Mouse (Mus musculus): ENCODE results near the gene 1700008O03Rik.
A peak's percentile ranks its signal among the peaks of the same experiment; 100 is the strongest.

1700008O03Rik gene

GRCm38 (mm10) chr7:44344622-44345021 is 41.0 kb downstream of the 1700008O03Rik start:
- no peak for DNase-seq (ENCODE audit: low spot score)

GRCm38 (mm10) chr7:44343459-44344015 is 42.1 kb downstream of the 1700008O03Rik start:
- no peak for DNase-seq (ENCODE audit: low spot score)

GRCm38 (mm10) chr7:44341714-44342113 is 43.9 kb downstream of the 1700008O03Rik start:
- no peak for DNase-seq (ENCODE audit: low spot score)

- DNase-seq (ENCODE audit: low spot score) = no peak
Observed at GRCm38 (mm10) chr7:44341119-44341518, 44.5 kb downstream of the 1700008O03Rik start.

GRCm38 (mm10) chr7:44340226-44340625 is 45.4 kb downstream of the 1700008O03Rik start:
- no peak for DNase-seq (ENCODE audit: low spot score)

- no peak for DNase-seq (ENCODE audit: low spot score)
Observed at GRCm38 (mm10) chr7:44337121-44337849, 48.3 kb downstream of the 1700008O03Rik start.

- DNase-seq (ENCODE audit: low spot score) = no peak
Observed at GRCm38 (mm10) chr7:44336046-44337021, 49.3 kb downstream of the 1700008O03Rik start.

- DNase-seq (ENCODE audit: low spot score) = no peak
Observed at GRCm38 (mm10) chr7:44335031-44335878, 50.4 kb downstream of the 1700008O03Rik start.

GRCm38 (mm10) chr7:44334139-44334538 is 51.5 kb downstream of the 1700008O03Rik start:
- DNase-seq (ENCODE audit: low spot score) = no peak

- DNase-seq (ENCODE audit: low spot score) = no peak
Observed at GRCm38 (mm10) chr7:44332336-44332735, 53.3 kb downstream of the 1700008O03Rik start.

- DNase-seq (ENCODE audit: low spot score) = no peak
Observed at GRCm38 (mm10) chr7:44326614-44327013, 59.0 kb downstream of the 1700008O03Rik start.

GRCm38 (mm10) chr7:44322290-44322689 is 63.3 kb downstream of the 1700008O03Rik start:
- no peak for DNase-seq (ENCODE audit: low spot score)

- no peak for DNase-seq (ENCODE audit: low spot score)
Observed at GRCm38 (mm10) chr7:44320886-44321285, 64.7 kb downstream of the 1700008O03Rik start.

- peak; percentile 32 for DNase-seq (ENCODE audit: low spot score)
Observed at GRCm38 (mm10) chr7:44317913-44318312, 67.7 kb downstream of the 1700008O03Rik start.

GRCm38 (mm10) chr7:44312484-44312883 is 73.1 kb downstream of the 1700008O03Rik start:
- no peak for DNase-seq (ENCODE audit: low spot score)

- peak; percentile 19 for DNase-seq (ENCODE audit: low spot score)
Observed at GRCm38 (mm10) chr7:44311713-44312304, 73.8 kb downstream of the 1700008O03Rik start.

GRCm38 (mm10) chr7:44310878-44311712 is 74.5 kb downstream of the 1700008O03Rik start:
- DNase-seq (ENCODE audit: low spot score) = peak; percentile 43

- DNase-seq (ENCODE audit: low spot score) = peak; percentile 22
Observed at GRCm38 (mm10) chr7:44310285-44310877, 75.2 kb downstream of the 1700008O03Rik start.
